Mouse (Mus musculus): ENCODE measurements around the gene Ndst2. TPM values are rescaled to one million over a fixed set of nuclear protein-coding genes. Genes with fewer than 3 reads are reported as not detected.

The Ndst2 gene
- polyA plus RNA-seq, 1 experiment, result 11.9 TPM

DNA sequence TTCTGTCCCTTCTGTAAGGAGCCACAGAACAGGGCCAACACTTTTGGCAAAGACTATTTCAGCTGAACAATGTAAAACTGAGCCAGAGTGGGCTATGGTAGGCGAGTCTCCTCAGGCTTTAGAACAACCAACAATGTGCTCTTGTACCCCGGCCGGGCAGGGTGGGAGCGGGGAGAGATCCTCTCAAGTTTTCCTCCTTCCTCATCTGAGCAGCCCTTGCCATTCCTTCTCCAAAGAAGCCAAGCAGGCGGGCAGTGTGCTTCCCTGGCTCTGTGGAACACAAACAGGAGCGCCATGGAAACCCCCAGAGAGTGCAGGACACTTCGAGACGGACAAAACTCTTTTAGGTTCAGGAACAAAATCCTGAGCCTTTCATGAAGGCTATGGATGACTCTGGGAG, 44.1 kb upstream of the Ndst2 start:
- TF ChIP-seq MYOG (IDR thresholded peaks at IDR 0.05; ENCODE audit: control insufficient read depth in 1 of 3, insufficient read depth in 1 of 3, insufficient read length in 2 of 3, low read depth in 2 of 3) (no peak), TCF3 (IDR thresholded peaks at IDR 0.05; ENCODE audit: insufficient read length, low read depth) (no peak), MAX (IDR thresholded peaks at IDR 0.05; ENCODE audit: low read depth) (no peak), TCF12 (IDR thresholded peaks at IDR 0.05; ENCODE audit: insufficient read depth, poor library complexity, severe bottlenecking) (no peak)
- H3K36me3 ChIP-seq (ENCODE audit: control insufficient read depth, insufficient read depth), result peaks cover 24% of the 10 kb centered on the region

DNA sequence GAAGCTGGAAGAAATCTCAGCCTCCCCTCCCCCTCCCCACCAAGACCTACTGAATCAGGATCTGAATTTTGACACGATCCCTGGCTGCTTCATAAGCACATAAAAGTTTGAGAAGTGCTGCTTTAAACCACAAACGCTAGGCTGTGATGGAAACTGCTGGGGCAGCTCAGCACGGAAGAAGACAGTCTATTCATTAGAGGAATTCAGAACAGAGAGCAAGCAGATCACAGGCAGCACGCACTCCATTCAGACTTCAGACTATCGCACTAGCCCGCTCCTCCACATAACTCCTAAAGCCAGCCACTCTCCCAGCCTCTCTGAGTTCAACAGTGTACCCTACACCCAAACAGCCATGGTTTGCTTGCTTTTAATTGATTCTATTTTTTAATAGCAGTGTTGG, 41.3 kb upstream of the Ndst2 start:
- H3K4me2 ChIP-seq (ENCODE audit: low read depth), result no peak overlapping the region
- H3ac ChIP-seq (ENCODE audit: control insufficient read depth, insufficient read length), result no peak overlapping the region
- H3K79me2 ChIP-seq (ENCODE audit: control insufficient read depth, insufficient read depth), result peaks cover 86% of the 10 kb centered on the region
- peaks cover 31% of the 10 kb centered on the region for H3K36me3 ChIP-seq (ENCODE audit: control insufficient read depth, insufficient read depth)
- no peak for TF ChIP-seq POLR2AphosphoS2 (IDR thresholded peaks at IDR 0.05; ENCODE audit: insufficient read length, low read depth)
- TF ChIP-seq CEBPB (IDR thresholded peaks at IDR 0.05; ENCODE audit: insufficient read depth, poor library complexity, severe bottlenecking), result no peak
- no peak for TF ChIP-seq TCF3 (IDR thresholded peaks at IDR 0.05; ENCODE audit: insufficient read length, low read depth)
- no peak for TF ChIP-seq USF1 (IDR thresholded peaks at IDR 0.05; ENCODE audit: low read depth)
- no peak for TF ChIP-seq REST (IDR thresholded peaks at IDR 0.05; ENCODE audit: insufficient read depth, insufficient read length)
- no peak for TF ChIP-seq E2F4 (IDR thresholded peaks at IDR 0.05; ENCODE audit: insufficient read depth)
- no peak for TF ChIP-seq MYOD1 (IDR thresholded peaks at IDR 0.05; ENCODE audit: control insufficient read depth in 1 of 3, insufficient read length in 2 of 3, low read depth in 2 of 3)
- no peak for TF ChIP-seq TCF12 (IDR thresholded peaks at IDR 0.05; ENCODE audit: insufficient read depth, poor library complexity, severe bottlenecking)
- no peak for TF ChIP-seq MYOG (IDR thresholded peaks at IDR 0.05; ENCODE audit: control insufficient read depth in 1 of 3, insufficient read depth in 1 of 3, insufficient read length in 2 of 3, low read depth in 2 of 3)
- TF ChIP-seq SRF (IDR thresholded peaks at IDR 0.05; ENCODE audit: control insufficient read depth, insufficient read length, low read depth), result no peak
- no peaks in the 10 kb centered on the region for H3K27me3 ChIP-seq (ENCODE audit: control insufficient read depth, insufficient read depth, insufficient read length)
- no peak overlapping the region for H3K4me3 ChIP-seq

More for the DNA sequence above, 44.1 kb upstream of the Ndst2 start:
- H3K79me2 ChIP-seq (ENCODE audit: control insufficient read depth, insufficient read depth), result peaks cover 86% of the 10 kb centered on the region
- no peak overlapping the region for H3K4me3 ChIP-seq
- H3K4me2 ChIP-seq (ENCODE audit: low read depth), result no peak overlapping the region
- H3ac ChIP-seq (ENCODE audit: control insufficient read depth, insufficient read length), result no peak overlapping the region
- no peaks in the 10 kb centered on the region for H3K27me3 ChIP-seq (ENCODE audit: control insufficient read depth, insufficient read depth, insufficient read length)

DNA sequence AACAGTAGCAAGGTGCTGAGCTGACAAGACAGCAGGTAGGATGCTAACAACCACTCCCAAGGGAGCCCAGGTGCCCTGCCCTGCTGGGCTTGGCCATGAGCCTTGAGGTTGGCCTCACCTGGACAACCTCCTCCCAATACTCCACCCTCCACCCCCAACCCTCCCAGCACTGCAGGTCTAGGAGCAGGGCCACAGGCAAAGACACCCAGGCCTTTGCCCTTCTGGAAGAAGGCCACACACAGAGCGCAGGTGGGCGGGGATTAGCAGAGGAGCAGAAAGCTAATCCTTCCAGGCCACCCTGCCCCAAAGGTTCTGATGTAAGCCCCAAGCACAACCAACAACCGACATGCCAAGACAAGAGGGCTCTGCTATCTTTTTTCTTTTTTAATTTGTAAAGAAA, 39.0 kb upstream of the Ndst2 start:
- Histone ChIP-seq H3K4me2 (ENCODE audit: low read depth) (no peak overlapping the region), H3K79me2 (ENCODE audit: control insufficient read depth, insufficient read depth) (peaks cover 71% of the 10 kb centered on the region), H3K4me3 (no peak overlapping the region), H3K27me3 (ENCODE audit: control insufficient read depth, insufficient read depth, insufficient read length) (no peaks in the 10 kb centered on the region), H3K36me3 (ENCODE audit: control insufficient read depth, insufficient read depth) (peaks cover 37% of the 10 kb centered on the region), H3ac (ENCODE audit: control insufficient read depth, insufficient read length) (no peak overlapping the region)
- TF ChIP-seq MAX (IDR thresholded peaks at IDR 0.05; ENCODE audit: low read depth) (no peak), POLR2A (IDR thresholded peaks at IDR 0.05; ENCODE audit: insufficient read length, low read depth) (no peak)

DNA sequence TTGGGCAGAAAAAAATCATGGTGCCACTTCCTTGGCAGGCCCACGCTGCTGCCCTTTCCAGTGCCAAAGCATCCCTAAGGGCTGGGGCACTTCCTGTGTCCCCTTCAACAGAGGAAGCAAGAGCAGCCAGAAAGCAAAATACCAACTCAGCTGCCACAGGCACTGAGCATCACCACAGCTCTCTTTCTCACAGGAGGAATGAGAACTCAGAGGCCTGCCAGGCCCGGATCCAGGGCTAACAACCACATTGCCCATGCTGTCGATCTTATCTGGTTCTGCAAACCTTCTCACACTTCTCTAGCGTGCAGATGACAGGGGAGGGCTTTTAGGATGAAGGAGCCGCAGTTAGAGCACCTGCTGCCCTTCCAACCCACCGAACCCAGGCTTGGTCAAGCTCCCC, 38.4 kb upstream of the Ndst2 start:
- H3K36me3 ChIP-seq (ENCODE audit: control insufficient read depth, insufficient read depth), result peaks cover 31% of the 10 kb centered on the region
- peaks cover 65% of the 10 kb centered on the region for H3K79me2 ChIP-seq (ENCODE audit: control insufficient read depth, insufficient read depth)
- H3K4me2 ChIP-seq (ENCODE audit: low read depth), result no peak overlapping the region
- no peak overlapping the region for H3K4me3 ChIP-seq
- TF ChIP-seq MAX (IDR thresholded peaks at IDR 0.05; ENCODE audit: low read depth) (no peak), POLR2AphosphoS2 (IDR thresholded peaks at IDR 0.05; ENCODE audit: insufficient read length, low read depth) (no peak), MYOD1 (IDR thresholded peaks at IDR 0.05; ENCODE audit: control insufficient read depth in 1 of 3, insufficient read length in 2 of 3, low read depth in 2 of 3) (no peak), E2F4 (IDR thresholded peaks at IDR 0.05; ENCODE audit: insufficient read depth) (no peak), USF1 (IDR thresholded peaks at IDR 0.05; ENCODE audit: low read depth) (no peak), TCF12 (IDR thresholded peaks at IDR 0.05; ENCODE audit: insufficient read depth, poor library complexity, severe bottlenecking) (no peak), POLR2A (IDR thresholded peaks at IDR 0.05; ENCODE audit: insufficient read length, low read depth) (no peak), CEBPB (IDR thresholded peaks at IDR 0.05; ENCODE audit: insufficient read depth, poor library complexity, severe bottlenecking) (no peak), MYOG (IDR thresholded peaks at IDR 0.05; ENCODE audit: control insufficient read depth in 1 of 3, insufficient read depth in 1 of 3, insufficient read length in 2 of 3, low read depth in 2 of 3) (no peak), REST (IDR thresholded peaks at IDR 0.05; ENCODE audit: insufficient read depth, insufficient read length) (no peak), TCF3 (IDR thresholded peaks at IDR 0.05; ENCODE audit: insufficient read length, low read depth) (no peak), SRF (IDR thresholded peaks at IDR 0.05; ENCODE audit: control insufficient read depth, insufficient read length, low read depth) (no peak)
- H3K27me3 ChIP-seq (ENCODE audit: control insufficient read depth, insufficient read depth, insufficient read length), result no peaks in the 10 kb centered on the region
- H3ac ChIP-seq (ENCODE audit: control insufficient read depth, insufficient read length), result no peak overlapping the region

DNA sequence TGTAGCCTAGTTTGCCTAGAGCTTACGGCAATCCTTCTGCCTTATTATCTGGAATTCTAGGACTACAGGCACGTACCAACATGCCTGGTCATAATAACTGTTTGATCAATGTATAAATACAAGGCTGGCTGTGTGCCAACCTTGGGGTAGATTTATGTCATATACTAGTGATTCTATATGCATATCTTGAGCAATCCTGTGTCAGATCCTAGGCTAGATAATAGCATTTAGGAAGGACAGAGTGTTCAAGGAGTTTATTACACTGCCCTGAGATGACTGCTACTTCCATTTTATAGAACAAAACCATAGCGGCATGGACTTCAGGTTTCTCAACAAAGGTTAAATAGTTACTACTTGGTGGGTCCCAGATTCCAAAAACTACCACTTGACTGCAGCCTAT, 37.6 kb upstream of the Ndst2 start:
- Histone ChIP-seq H3K4me2 (ENCODE audit: low read depth) (no peak overlapping the region), H3K79me2 (ENCODE audit: control insufficient read depth, insufficient read depth) (peaks cover 56% of the 10 kb centered on the region), H3K27me3 (ENCODE audit: control insufficient read depth, insufficient read depth, insufficient read length) (no peaks in the 10 kb centered on the region), H3K4me3 (no peak overlapping the region), H3ac (ENCODE audit: control insufficient read depth, insufficient read length) (no peak overlapping the region), H3K36me3 (ENCODE audit: control insufficient read depth, insufficient read depth) (peaks cover 30% of the 10 kb centered on the region)
- TF ChIP-seq E2F4 (IDR thresholded peaks at IDR 0.05; ENCODE audit: insufficient read depth) (no peak), POLR2AphosphoS2 (IDR thresholded peaks at IDR 0.05; ENCODE audit: insufficient read length, low read depth) (no peak), MAX (IDR thresholded peaks at IDR 0.05; ENCODE audit: low read depth) (no peak), CEBPB (IDR thresholded peaks at IDR 0.05; ENCODE audit: insufficient read depth, poor library complexity, severe bottlenecking) (no peak), REST (IDR thresholded peaks at IDR 0.05; ENCODE audit: insufficient read depth, insufficient read length) (no peak), SRF (IDR thresholded peaks at IDR 0.05; ENCODE audit: control insufficient read depth, insufficient read length, low read depth) (no peak), MYOG (IDR thresholded peaks at IDR 0.05; ENCODE audit: control insufficient read depth in 1 of 3, insufficient read depth in 1 of 3, insufficient read length in 2 of 3, low read depth in 2 of 3) (no peak), TCF12 (IDR thresholded peaks at IDR 0.05; ENCODE audit: insufficient read depth, poor library complexity, severe bottlenecking) (no peak), TCF3 (IDR thresholded peaks at IDR 0.05; ENCODE audit: insufficient read length, low read depth) (no peak), POLR2A (IDR thresholded peaks at IDR 0.05; ENCODE audit: insufficient read length, low read depth) (no peak), USF1 (IDR thresholded peaks at IDR 0.05; ENCODE audit: low read depth) (no peak), MYOD1 (IDR thresholded peaks at IDR 0.05; ENCODE audit: control insufficient read depth in 1 of 3, insufficient read length in 2 of 3, low read depth in 2 of 3) (no peak)

Measured in myocyte (in vitro differentiated cells).